Mouse (Mus musculus): ENCODE results near the gene Mllt3. TPM values are rescaled to one million over a fixed set of nuclear protein-coding genes. Genes with fewer than 3 reads are reported as not detected.

Gene Mllt3
- polyA plus RNA-seq, 1 experiment from 2014 or later, result 56.3 TPM

GRCm38 (mm10) chr4:87794216-87794615 lies 238.9 kb downstream of the Mllt3 start:
- no peak for DNase-seq (ENCODE audit: low spot score)
- H3K27me3 ChIP-seq (ENCODE audit: insufficient read depth, poor library complexity, severe bottlenecking), result no peaks in the 10 kb centered on the region
- WGBS, result 81% methylated on average over 3 of the region's 3 CpGs
- no peak overlapping the region for H3K27ac ChIP-seq
- H3K36me3 ChIP-seq, result peaks cover 27% of the 10 kb centered on the region
- no peaks in the 10 kb centered on the region for H3K9me3 ChIP-seq
- H3K4me1 ChIP-seq, result no peaks in the 10 kb centered on the region; the same call in 1 of the 2 replicates
- no peak overlapping the region for H3K4me3 ChIP-seq

GRCm38 (mm10) chr4:87792511-87792910 lies 240.7 kb downstream of the Mllt3 start:
- 85% methylated on average over 5 of the region's 5 CpGs for WGBS
- Histone ChIP-seq H3K27ac (no peak overlapping the region), H3K9me3 (no peaks in the 10 kb centered on the region), H3K27me3 (ENCODE audit: insufficient read depth, poor library complexity, severe bottlenecking) (no peaks in the 10 kb centered on the region), H3K4me1 (no peaks in the 10 kb centered on the region; the same call in 1 of the 2 replicates), H3K36me3 (peaks cover 34% of the 10 kb centered on the region), H3K4me3 (no peak overlapping the region)
- DNase-seq (ENCODE audit: low spot score), result no peak

GRCm38 (mm10) chr4:87789446-87789845 lies 243.7 kb downstream of the Mllt3 start:
- no peaks in the 10 kb centered on the region for H3K27me3 ChIP-seq (ENCODE audit: insufficient read depth, poor library complexity, severe bottlenecking)
- no peak overlapping the region for H3K4me3 ChIP-seq
- no peak for DNase-seq (ENCODE audit: low spot score)
- peaks cover 34% of the 10 kb centered on the region for H3K36me3 ChIP-seq
- H3K4me1 ChIP-seq, result peaks cover 12% of the 10 kb centered on the region
- H3K9me3 ChIP-seq, result no peaks in the 10 kb centered on the region
- no peak overlapping the region for H3K27ac ChIP-seq
- 90% methylated on average over 7 of the region's 7 CpGs for WGBS

- Histone ChIP-seq H3K9me3 (no peaks in the 10 kb centered on the region), H3K36me3 (peaks cover 33% of the 10 kb centered on the region), H3K4me3 (no peak overlapping the region), H3K27me3 (ENCODE audit: insufficient read depth, poor library complexity, severe bottlenecking) (no peaks in the 10 kb centered on the region), H3K27ac (no peak overlapping the region), H3K4me1 (peaks cover 17% of the 10 kb centered on the region)
- WGBS, result 71% methylated on average over 8 of the region's 8 CpGs
- no peak for DNase-seq (ENCODE audit: low spot score)
Observed at GRCm38 (mm10) chr4:87788691-87789090, 244.5 kb downstream of the Mllt3 start.

GRCm38 (mm10) chr4:87785132-87786074 lies 247.8 kb downstream of the Mllt3 start:
- 32% methylated on average over 12 of the region's 12 CpGs for WGBS
- no peaks in the 10 kb centered on the region for H3K9me3 ChIP-seq
- no peaks in the 10 kb centered on the region for H3K27me3 ChIP-seq (ENCODE audit: insufficient read depth, poor library complexity, severe bottlenecking)
- H3K4me1 ChIP-seq, result peaks cover 17% of the 10 kb centered on the region
- no peak overlapping the region for H3K27ac ChIP-seq
- peaks cover 23% of the 10 kb centered on the region for H3K36me3 ChIP-seq
- peak; percentile 85 for DNase-seq (ENCODE audit: low spot score)
- H3K4me3 ChIP-seq, result no peak overlapping the region

- Histone ChIP-seq H3K4me3 (no peak overlapping the region), H3K27ac (no peak overlapping the region; the same call in 1 of the 2 replicates), H3K36me3 (peaks cover 13% of the 10 kb centered on the region), H3K4me1 (peaks cover 17% of the 10 kb centered on the region), H3K9me3 (no peaks in the 10 kb centered on the region), H3K27me3 (ENCODE audit: insufficient read depth, poor library complexity, severe bottlenecking) (no peaks in the 10 kb centered on the region)
- DNase-seq (ENCODE audit: low spot score), result no peak
- 32% methylated on average over 2 of the region's 2 CpGs for WGBS
Observed at GRCm38 (mm10) chr4:87783809-87784208, 249.4 kb downstream of the Mllt3 start.

GRCm38 (mm10) chr4:87781971-87782370 lies 251.2 kb downstream of the Mllt3 start:
- H3K9me3 ChIP-seq, result no peaks in the 10 kb centered on the region
- no peak overlapping the region for H3K27ac ChIP-seq
- 81% methylated on average over 5 of the region's 5 CpGs for WGBS
- H3K36me3 ChIP-seq, result peaks cover 16% of the 10 kb centered on the region
- no peaks in the 10 kb centered on the region for H3K27me3 ChIP-seq (ENCODE audit: insufficient read depth, poor library complexity, severe bottlenecking)
- peaks cover 17% of the 10 kb centered on the region for H3K4me1 ChIP-seq
- no peak overlapping the region for H3K4me3 ChIP-seq
- DNase-seq (ENCODE audit: low spot score), result no peak

- Histone ChIP-seq H3K4me3 (no peak overlapping the region), H3K36me3 (peaks cover 29% of the 10 kb centered on the region), H3K4me1 (no peaks in the 10 kb centered on the region), H3K9me3 (no peaks in the 10 kb centered on the region), H3K27me3 (ENCODE audit: insufficient read depth, poor library complexity, severe bottlenecking) (no peaks in the 10 kb centered on the region), H3K27ac (no peak overlapping the region)
- 95% methylated on average over 2 of the region's 2 CpGs for WGBS
- no peak for DNase-seq (ENCODE audit: low spot score)
Observed at GRCm38 (mm10) chr4:87775721-87776120, 257.4 kb downstream of the Mllt3 start.

GRCm38 (mm10) chr4:87774515-87774914 lies 258.6 kb downstream of the Mllt3 start:
- Histone ChIP-seq H3K9me3 (no peaks in the 10 kb centered on the region), H3K27ac (no peak overlapping the region), H3K4me1 (no peaks in the 10 kb centered on the region), H3K27me3 (ENCODE audit: insufficient read depth, poor library complexity, severe bottlenecking) (no peaks in the 10 kb centered on the region), H3K36me3 (peaks cover 26% of the 10 kb centered on the region), H3K4me3 (no peak overlapping the region)
- 94% methylated on average over 4 of the region's 4 CpGs for WGBS
- no peak for DNase-seq (ENCODE audit: low spot score)

GRCm38 (mm10) chr4:87767711-87768561 lies 265.2 kb downstream of the Mllt3 start:
- Histone ChIP-seq H3K9me3 (no peaks in the 10 kb centered on the region), H3K36me3 (peaks cover under 1% of the 10 kb centered on the region), H3K27me3 (ENCODE audit: insufficient read depth, poor library complexity, severe bottlenecking) (no peaks in the 10 kb centered on the region), H3K27ac (peak overlapping the region; percentile 29; the same call in 1 of the 2 replicates), H3K4me1 (peaks cover 23% of the 10 kb centered on the region), H3K4me3 (no peak overlapping the region)
- DNase-seq (ENCODE audit: low spot score), result no peak
- 43% methylated on average over 11 of the region's 11 CpGs for WGBS

- no peaks in the 10 kb centered on the region for H3K9me3 ChIP-seq
- H3K27ac ChIP-seq, result no peak overlapping the region
- H3K36me3 ChIP-seq, result no peaks in the 10 kb centered on the region
- no peak overlapping the region for H3K4me3 ChIP-seq
- no peak for DNase-seq (ENCODE audit: low spot score)
- 26% methylated on average over 3 of the region's 3 CpGs for WGBS
- H3K4me1 ChIP-seq, result peaks cover 23% of the 10 kb centered on the region
- no peaks in the 10 kb centered on the region for H3K27me3 ChIP-seq (ENCODE audit: insufficient read depth, poor library complexity, severe bottlenecking)
Observed at GRCm38 (mm10) chr4:87765729-87766128, 267.4 kb downstream of the Mllt3 start.

GRCm38 (mm10) chr4:87761075-87761474 lies 272.1 kb downstream of the Mllt3 start:
- Histone ChIP-seq H3K27me3 (ENCODE audit: insufficient read depth, poor library complexity, severe bottlenecking) (no peaks in the 10 kb centered on the region), H3K4me1 (peaks cover 3% of the 10 kb centered on the region; the same call in 1 of the 2 replicates), H3K9me3 (no peaks in the 10 kb centered on the region), H3K4me3 (no peak overlapping the region), H3K27ac (no peak overlapping the region), H3K36me3 (no peaks in the 10 kb centered on the region)
- DNase-seq (ENCODE audit: low spot score), result no peak
- 88% methylated on average over 2 of the region's 2 CpGs for WGBS

- Histone ChIP-seq H3K4me1 (no peaks in the 10 kb centered on the region), H3K4me3 (no peak overlapping the region), H3K36me3 (no peaks in the 10 kb centered on the region), H3K27ac (no peak overlapping the region), H3K27me3 (ENCODE audit: insufficient read depth, poor library complexity, severe bottlenecking) (no peaks in the 10 kb centered on the region), H3K9me3 (no peaks in the 10 kb centered on the region)
- 81% methylated on average over 1 of the region's 1 CpGs for WGBS
- no peak for DNase-seq (ENCODE audit: low spot score)
Observed at GRCm38 (mm10) chr4:87760297-87760696, 272.9 kb downstream of the Mllt3 start.
